Mouse (Mus musculus): ENCODE results near the gene Ankrd13d.

The Ankrd13d gene

GRCm38 (mm10) chr19:4301735-4302651 lies 19.1 kb upstream of the Ankrd13d start:
- DNase-seq (ENCODE audit: low read depth, low spot score): no peak

GRCm38 (mm10) chr19:4300852-4301734 lies 18.2 kb upstream of the Ankrd13d start:
- DNase-seq (ENCODE audit: low read depth, low spot score): no peak

- DNase-seq (ENCODE audit: low read depth, low spot score): peak; percentile 68
Measured at GRCm38 (mm10) chr19:4300271-4300704, 17.4 kb upstream of the Ankrd13d start.

GRCm38 (mm10) chr19:4299574-4300270 lies 16.8 kb upstream of the Ankrd13d start:
- DNase-seq (ENCODE audit: low read depth, low spot score): no peak

GRCm38 (mm10) chr19:4299126-4299525 lies 16.2 kb upstream of the Ankrd13d start:
- DNase-seq (ENCODE audit: low read depth, low spot score): no peak

GRCm38 (mm10) chr19:4298322-4299121 lies 15.6 kb upstream of the Ankrd13d start:
- DNase-seq (ENCODE audit: low read depth, low spot score): no peak

- DNase-seq (ENCODE audit: low read depth, low spot score): no peak
Measured at GRCm38 (mm10) chr19:4297851-4298250, 14.9 kb upstream of the Ankrd13d start.

GRCm38 (mm10) chr19:4296611-4297010 lies 13.7 kb upstream of the Ankrd13d start:
- no peak for DNase-seq (ENCODE audit: low read depth, low spot score)

GRCm38 (mm10) chr19:4295391-4295790 lies 12.5 kb upstream of the Ankrd13d start:
- no peak for DNase-seq (ENCODE audit: low read depth, low spot score)

- DNase-seq (ENCODE audit: low read depth, low spot score): peak; percentile 25
Measured at GRCm38 (mm10) chr19:4294381-4295097, 11.6 kb upstream of the Ankrd13d start.

- DNase-seq (ENCODE audit: low read depth, low spot score): no peak
Measured at GRCm38 (mm10) chr19:4291161-4291560, 8.2 kb upstream of the Ankrd13d start.

GRCm38 (mm10) chr19:4290749-4291148 lies 7.8 kb upstream of the Ankrd13d start:
- no peak for DNase-seq (ENCODE audit: low read depth, low spot score)

GRCm38 (mm10) chr19:4283653-4284052 lies 716 bp upstream of the Ankrd13d start:
- no peak for DNase-seq (ENCODE audit: low read depth, low spot score)

GRCm38 (mm10) chr19:4280425-4280824 lies 2.5 kb downstream of the Ankrd13d start:
- DNase-seq (ENCODE audit: low read depth, low spot score): no peak

GRCm38 (mm10) chr19:4279487-4279886 lies 3.5 kb downstream of the Ankrd13d start:
- peak; percentile 75 for DNase-seq (ENCODE audit: low read depth, low spot score)

GRCm38 (mm10) chr19:4270972-4271371 lies 12.0 kb downstream of the Ankrd13d start:
- DNase-seq (ENCODE audit: low read depth, low spot score): no peak

GRCm38 (mm10) chr19:4270187-4270586 lies 12.8 kb downstream of the Ankrd13d start:
- no peak for DNase-seq (ENCODE audit: low read depth, low spot score)

- peak; percentile 34 for DNase-seq (ENCODE audit: low read depth, low spot score)
Measured at GRCm38 (mm10) chr19:4268566-4269361, 14.2 kb downstream of the Ankrd13d start, which contains the start of gene Ssh3. Ssh3 (minus strand) TSS chr19:4269180.

GRCm38 (mm10) chr19:4265956-4266355 lies 17.0 kb downstream of the Ankrd13d start:
- DNase-seq (ENCODE audit: low read depth, low spot score): peak; percentile 43
